Mouse (Mus musculus): ENCODE measurements around the gene Cnr2. TPM values are rescaled to one million over a fixed set of nuclear protein-coding genes. Genes with fewer than 3 reads are reported as not detected.

The Cnr2 gene
- polyA plus RNA-seq (2014; fragmentation: Illumina TruSeq; extraction: RNeasy Lipid Tissue Mini Kit (QIAGEN cat#74804); ENCODE audit: low replicate concordance) = 0.41 TPM

DNA sequence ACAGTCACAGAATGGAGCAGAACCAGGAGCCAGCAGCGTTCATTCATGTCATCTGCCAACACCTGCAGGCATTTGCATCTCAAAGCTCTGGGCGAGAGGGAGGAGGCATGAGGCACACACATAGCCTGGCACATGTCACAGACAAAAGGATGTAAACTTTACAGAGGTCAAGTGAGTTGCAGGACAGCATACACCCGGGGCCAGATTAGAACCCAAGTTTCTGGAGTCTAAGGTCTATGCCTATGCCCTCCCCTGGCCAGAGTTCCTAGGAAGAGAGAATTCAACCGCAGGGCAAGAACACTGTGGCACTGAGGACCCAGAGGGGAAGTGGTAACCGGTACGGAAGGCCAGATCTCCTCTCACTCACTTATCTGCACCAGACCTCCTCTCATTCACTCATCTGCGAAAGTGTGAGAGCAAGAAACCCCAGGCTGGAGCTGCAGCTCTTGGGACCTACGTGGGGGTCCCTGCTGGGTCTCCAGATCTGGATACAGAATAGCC lies at the start of gene Cnr2:
Gene Cnr2 (plus strand): TSS at position 324 of the 501 bp plus-strand sequence.

DNA sequence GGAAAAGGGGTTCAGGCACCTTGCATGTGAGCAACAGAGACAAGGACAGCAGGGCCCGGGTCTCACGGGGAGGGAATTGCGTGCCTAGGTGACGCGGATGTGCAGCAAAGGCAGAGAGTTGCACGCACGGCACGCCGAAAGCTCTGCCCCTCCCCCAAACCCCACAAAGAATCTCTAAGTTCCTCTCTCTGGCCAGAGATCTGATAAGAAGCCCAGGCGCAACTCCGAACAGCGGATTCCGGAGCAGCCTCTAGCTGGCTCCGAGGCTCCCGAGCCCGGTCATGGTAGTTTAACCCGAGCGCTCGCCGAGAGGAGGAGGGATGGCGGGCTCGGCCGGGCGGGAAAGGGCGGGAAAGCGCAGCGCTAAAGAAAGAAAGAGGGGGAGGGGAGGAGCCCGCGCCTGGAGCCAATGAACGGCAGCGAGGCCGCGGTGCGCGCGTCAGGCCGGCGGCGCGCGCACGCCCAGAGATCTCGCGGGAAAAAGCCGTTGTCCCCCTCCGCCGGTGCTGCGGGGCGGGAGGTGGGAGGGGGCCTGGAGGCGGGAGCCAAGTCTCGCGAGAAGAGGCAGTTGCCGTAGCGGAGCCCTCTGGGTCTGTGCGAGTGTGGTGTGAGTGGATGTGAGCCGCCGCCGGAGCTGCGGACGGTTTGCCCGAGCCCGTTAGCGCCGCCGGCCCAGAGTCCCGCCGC lies 39.5 kb upstream of the Cnr2 start, which contains the start of gene Srsf10:
Gene Srsf10 (plus strand): TSS at position 212 of the 687 bp plus-strand sequence.

DNA sequence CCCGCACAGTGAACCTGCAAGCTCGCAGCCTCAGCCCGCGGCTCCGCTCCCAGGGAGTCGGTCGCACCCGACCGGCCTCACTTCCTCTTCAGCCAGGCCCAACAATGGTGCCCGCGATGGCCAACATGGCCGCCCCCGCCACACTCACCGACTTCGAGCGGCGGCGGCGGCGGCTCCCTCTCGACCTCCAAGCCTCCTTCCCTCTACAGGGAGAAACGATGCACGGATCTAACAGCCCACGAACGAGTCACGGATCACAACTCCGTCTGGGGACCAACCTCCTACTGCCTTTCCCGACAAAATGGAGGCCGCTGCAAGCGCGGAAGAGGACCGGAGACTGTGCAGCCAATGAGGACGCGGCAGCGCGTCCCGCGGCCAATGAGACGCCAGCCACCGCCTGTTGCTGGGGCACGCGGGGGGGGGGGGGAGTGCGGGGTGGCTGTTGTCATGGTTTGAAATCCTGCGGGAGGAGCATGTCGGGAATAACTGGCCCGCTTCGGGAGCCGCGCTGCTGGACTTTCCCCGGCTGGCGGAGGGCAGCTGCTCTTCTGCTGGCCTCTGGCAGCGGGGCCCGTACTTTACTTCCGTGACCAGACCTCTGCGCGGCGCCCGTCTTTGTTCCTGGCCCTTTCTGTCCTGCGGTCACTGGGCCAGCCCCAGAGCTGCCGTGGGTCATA lies 21.5 kb upstream of the Cnr2 start, which contains the start of gene Pnrc2:
Gene Pnrc2 (minus strand): TSS at position 325 of the 677 bp plus-strand sequence.

DNA sequence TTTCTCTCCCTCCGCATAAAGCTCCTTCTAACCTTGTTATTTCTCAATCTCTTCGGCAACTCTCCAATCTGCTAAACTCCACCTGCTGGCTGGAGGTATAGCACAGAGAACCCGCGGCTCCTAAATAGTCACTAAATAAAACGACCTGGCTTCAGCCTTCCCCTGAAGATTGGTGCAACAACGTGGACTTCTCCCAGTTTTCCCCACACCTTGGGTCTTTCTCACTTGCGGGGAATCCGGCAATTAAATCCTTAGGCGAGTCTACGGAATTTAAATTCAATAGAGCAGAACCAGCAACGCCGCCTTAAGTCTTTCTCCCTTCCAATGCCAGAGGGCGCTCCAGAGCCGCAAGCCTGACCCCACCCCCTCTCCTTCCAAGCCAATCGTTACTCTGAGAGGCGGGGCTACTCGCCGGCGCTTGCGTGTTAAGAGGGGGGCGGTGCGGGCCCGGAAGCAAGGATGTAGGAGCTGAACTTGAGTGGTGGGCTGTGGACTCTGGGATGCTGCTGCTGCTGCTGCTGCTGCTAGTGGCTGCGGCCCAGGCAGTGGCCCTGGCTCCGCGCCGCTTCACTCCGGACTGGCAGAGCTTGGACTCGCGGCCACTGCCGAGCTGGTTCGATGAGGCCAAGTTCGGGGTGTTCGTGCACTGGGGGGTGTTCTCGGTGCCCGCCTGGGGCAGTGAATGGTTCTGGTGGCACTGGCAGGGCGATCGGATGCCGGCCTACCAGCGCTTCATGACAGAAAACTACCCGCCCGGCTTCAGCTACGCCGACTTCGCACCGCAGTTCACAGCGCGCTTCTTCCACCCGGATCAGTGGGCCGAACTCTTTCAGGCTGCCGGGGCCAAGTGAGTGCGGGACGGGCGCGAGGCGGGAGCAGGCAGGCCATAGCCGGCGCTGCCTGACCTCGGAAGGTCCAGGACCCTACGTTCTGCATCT lies 25.4 kb downstream of the Cnr2 start, which contains the start of gene Fuca1:
Gene Fuca1 (plus strand): TSS at position 432 of the 938 bp plus-strand sequence.

DNA sequence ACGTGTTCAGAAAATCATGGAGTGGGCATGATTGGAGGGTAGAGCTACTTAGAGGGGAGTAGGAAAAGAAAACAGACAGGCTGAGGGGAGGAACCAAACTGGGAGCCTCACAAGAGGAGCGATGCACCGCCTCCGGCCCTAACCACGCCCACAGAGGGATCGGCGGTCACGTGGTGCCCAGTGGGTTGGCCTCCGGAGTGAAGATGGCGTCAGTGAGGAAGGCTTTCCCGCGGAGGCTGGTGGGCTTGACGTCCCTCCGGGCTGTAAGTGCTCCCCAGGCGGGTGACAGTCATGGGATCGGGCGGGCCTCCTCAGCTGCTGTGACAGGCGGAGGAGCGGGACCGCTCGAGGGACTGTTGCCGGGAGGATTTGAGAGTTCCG lies 51.1 kb downstream of the Cnr2 start, which contains the start of gene Hmgcl:
Gene Hmgcl (plus strand): TSS at position 171 of the 381 bp plus-strand sequence.

DNA sequence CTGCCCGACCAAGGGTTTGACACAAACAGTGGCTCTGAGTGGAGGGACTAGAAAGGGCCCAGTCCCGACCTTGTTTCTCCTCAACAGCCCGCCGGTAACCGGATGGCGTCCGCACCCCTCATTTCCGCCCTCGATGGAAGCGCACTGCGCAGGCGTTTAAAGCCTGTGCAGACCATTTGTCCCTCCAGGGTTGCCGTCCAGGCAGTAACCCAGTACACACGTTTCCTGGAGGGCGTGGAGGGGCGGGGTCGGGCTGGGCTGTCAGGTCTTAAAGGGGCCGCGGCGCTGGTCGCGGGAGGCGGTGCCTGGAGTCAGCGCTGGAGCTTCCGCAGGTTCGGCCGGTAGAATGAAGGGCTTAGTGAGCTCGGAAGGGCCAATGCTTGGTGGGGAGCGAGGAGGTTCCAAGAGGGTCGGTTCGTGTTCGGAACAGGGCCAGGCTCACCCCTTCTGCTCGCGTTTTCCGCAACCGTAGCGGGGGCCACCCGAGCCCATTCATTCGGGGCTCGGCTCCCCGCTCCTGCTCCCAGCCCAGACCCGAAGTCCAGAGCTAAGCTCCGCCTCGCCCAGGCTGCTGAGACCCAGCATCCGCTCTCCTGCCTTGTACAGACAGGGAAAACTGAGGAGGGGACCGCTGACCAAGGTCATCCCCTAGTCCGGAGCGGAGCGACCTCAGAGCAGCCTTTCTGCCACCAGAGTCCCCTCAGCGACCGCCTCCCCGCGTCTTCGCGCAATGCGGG lies 68.4 kb downstream of the Cnr2 start, which contains the start of gene Gale:
Gene Gale (plus strand): TSS at position 271 of the 737 bp plus-strand sequence.

Other genes starting within 250 kb of the Cnr2 start
- gene Ifnlr1, start 209.1 kb upstream of the Cnr2 start, polyA plus RNA-seq (2014; fragmentation: Illumina TruSeq; extraction: RNeasy Lipid Tissue Mini Kit (QIAGEN cat#74804); ENCODE audit: low replicate concordance) = 6.3 TPM
- 2.0 TPM for gene Il22ra1, start 167.2 kb upstream of the Cnr2 start, polyA plus RNA-seq (2014; fragmentation: Illumina TruSeq; extraction: RNeasy Lipid Tissue Mini Kit (QIAGEN cat#74804); ENCODE audit: low replicate concordance)
- gene Myom3, start 135.7 kb upstream of the Cnr2 start, polyA plus RNA-seq (2014; fragmentation: Illumina TruSeq; extraction: RNeasy Lipid Tissue Mini Kit (QIAGEN cat#74804); ENCODE audit: low replicate concordance) = 1.4 TPM
- 241 TPM for gene Srsf10, start 39.6 kb upstream of the Cnr2 start, polyA plus RNA-seq (2014; fragmentation: Illumina TruSeq; extraction: RNeasy Lipid Tissue Mini Kit (QIAGEN cat#74804); ENCODE audit: low replicate concordance)
- 390 TPM for gene Pnrc2, start 21.5 kb upstream of the Cnr2 start, polyA plus RNA-seq (2014; fragmentation: Illumina TruSeq; extraction: RNeasy Lipid Tissue Mini Kit (QIAGEN cat#74804); ENCODE audit: low replicate concordance)
- 73.7 TPM for gene Fuca1, start 25.3 kb downstream of the Cnr2 start, polyA plus RNA-seq (2014; fragmentation: Illumina TruSeq; extraction: RNeasy Lipid Tissue Mini Kit (QIAGEN cat#74804); ENCODE audit: low replicate concordance)
- gene Hmgcl, start 51.1 kb downstream of the Cnr2 start, polyA plus RNA-seq (2014; fragmentation: Illumina TruSeq; extraction: RNeasy Lipid Tissue Mini Kit (QIAGEN cat#74804); ENCODE audit: low replicate concordance) = 8.0 TPM
- 0.37 TPM for gene Gale, start 68.3 kb downstream of the Cnr2 start, polyA plus RNA-seq (2014; fragmentation: Illumina TruSeq; extraction: RNeasy Lipid Tissue Mini Kit (QIAGEN cat#74804); ENCODE audit: low replicate concordance)
- gene Lypla2, start 77.2 kb downstream of the Cnr2 start, polyA plus RNA-seq (2014; fragmentation: Illumina TruSeq; extraction: RNeasy Lipid Tissue Mini Kit (QIAGEN cat#74804); ENCODE audit: low replicate concordance) = 0.33 TPM
- 37.9 TPM for gene Pithd1, start 91.9 kb downstream of the Cnr2 start, polyA plus RNA-seq (2014; fragmentation: Illumina TruSeq; extraction: RNeasy Lipid Tissue Mini Kit (QIAGEN cat#74804); ENCODE audit: low replicate concordance)
- 12.7 TPM for gene Eloa, start 126.4 kb downstream of the Cnr2 start, polyA plus RNA-seq (2014; fragmentation: Illumina TruSeq; extraction: RNeasy Lipid Tissue Mini Kit (QIAGEN cat#74804); ENCODE audit: low replicate concordance)
- 132 TPM for gene Rpl11, start 158.0 kb downstream of the Cnr2 start, polyA plus RNA-seq (2014; fragmentation: Illumina TruSeq; extraction: RNeasy Lipid Tissue Mini Kit (QIAGEN cat#74804); ENCODE audit: low replicate concordance)
- gene Id3, start 248.1 kb downstream of the Cnr2 start, polyA plus RNA-seq (2014; fragmentation: Illumina TruSeq; extraction: RNeasy Lipid Tissue Mini Kit (QIAGEN cat#74804); ENCODE audit: low replicate concordance) = 16.7 TPM